20 mouse cellular contexts compared by ENCODE assay signal in the genomic region with DNA sequence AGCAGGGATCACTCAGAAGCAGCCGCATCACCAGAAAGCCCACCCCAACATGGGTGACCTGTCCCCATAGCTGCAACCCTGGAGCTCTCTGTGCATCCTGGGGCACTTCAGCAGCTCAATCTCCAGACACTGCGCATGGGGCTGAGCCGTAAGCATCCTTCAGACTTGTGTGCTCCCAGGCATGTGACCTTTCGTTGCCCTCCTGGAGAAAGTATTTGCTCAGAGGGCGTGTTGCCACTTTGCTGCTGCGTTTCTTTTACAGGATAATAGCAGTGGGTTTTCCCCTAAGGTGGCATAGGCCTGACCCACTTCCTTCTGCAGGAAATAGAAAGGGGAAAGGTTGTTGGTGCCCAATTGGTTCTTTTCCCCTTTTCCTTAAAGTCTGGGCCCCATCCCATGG. TPM values are rescaled to one million over a fixed set of nuclear protein-coding genes. Genes with fewer than 3 reads are reported as not detected.
DNase-seq lines count a peak whose midpoint lies in the region; ATAC-seq lines count a peak whose summit lies in the region.
"Had no signal": no experiment of that assay in that cellular context is flagged by ENCODE, and none has a peak within 500 bp of the region (broad histone marks: within the 10 kb centered on the region; RNA-seq: fewer than 3 reads in every experiment).

No protein-coding gene starts in this region.

- no peak overlapping the region for H3K4me2 ChIP-seq in intestine, embryonic 15.5 days (replicated peaks)
- H3K4me2 ChIP-seq: heart, embryonic 11.5 days; limb, embryonic 15.5 days had no signal

- 20% methylated on average over 6 of the region's 6 CpGs for WGBS in intestine, embryonic 15.5 days

- H3K27ac ChIP-seq in intestine, embryonic 15.5 days = no peak overlapping the region
- H3K27ac ChIP-seq: left cerebral cortex, adult 2 months; limb, embryonic 15.5 days had no signal

- peak; percentile 83 for ATAC-seq in intestine, embryonic 15.5 days
- ATAC-seq: forebrain, postnatal 0 days; midbrain, embryonic 16.5 days had no signal

- peaks cover 5% of the 10 kb centered on the region; the same call in 1 of the 2 replicates for H3K4me1 ChIP-seq in intestine, embryonic 15.5 days (replicated peaks)

- DNase-seq in CD4-positive, CD25-positive, alpha-beta regulatory T cell, adult 2 months (ENCODE audit: low read depth, low spot score) = peak; percentile 43
- peak; percentile 87 for DNase-seq in ES-CJ7 (ENCODE audit: low read depth, low spot score)
- peak; percentile 68 for DNase-seq in lung, postnatal 36 days
- no peak for DNase-seq in adrenal gland, postnatal 4 days (ENCODE audit: low spot score in 2 of 2)
- DNase-seq in spleen, adult 18-20 months = no peak
- DNase-seq in adrenal gland, adult (ENCODE audit: inconsistent age in 2 of 2, low spot score in 1 of 2) = no peak
- DNase-seq in testis, postnatal 10 days (ENCODE audit: low spot score) = no peak
- DNase-seq: adrenal gland, postnatal 14 days; forebrain, postnatal 0 days; gastrocnemius, postnatal 10 days; heart, postnatal 4 days; kidney, adult 11 months; retina, postnatal 1 day; thymus, adult 18-20 months had no signal

- H3K4me3 ChIP-seq in intestine, embryonic 15.5 days (replicated peaks) = no peak overlapping the region
- H3K4me3 ChIP-seq: left cerebral cortex, adult 2 months; limb, embryonic 15.5 days had no signal

- no peaks in the 10 kb centered on the region for H3K36me3 ChIP-seq in intestine, embryonic 15.5 days
- H3K36me3 ChIP-seq: limb, embryonic 15.5 days had no signal

- H3K9me3 ChIP-seq in intestine, embryonic 15.5 days = no peaks in the 10 kb centered on the region
- H3K9me3 ChIP-seq: limb, embryonic 15.5 days had no signal

- no peak overlapping the region for H3K9ac ChIP-seq in intestine, embryonic 15.5 days
- H3K9ac ChIP-seq: forebrain, postnatal 0 days; limb, embryonic 15.5 days had no signal

- no peaks in the 10 kb centered on the region for H3K27me3 ChIP-seq in intestine, embryonic 15.5 days (replicated peaks)
- H3K27me3 ChIP-seq: limb, embryonic 15.5 days had no signal

RNA-seq across cellular contexts. Expression of a gene that starts 48.1 kb away (rescaled TPM):
- 1.5 and 1.7 TPM in 2 replicates for polyA plus RNA-seq in intestine, embryonic 15.5 days (2015; fragmentation: Nextera tagmentation; extraction: Ambion mirVana)
- 1 to 10 TPM; 2.0 to 3.5 TPM for total RNA-seq in adrenal gland, postnatal 4 days (2021)

RNA-seq across cellular contexts. Expression of a gene that starts 55.2 kb away (rescaled TPM):
- 0.26 and 0.78 TPM in 2 replicates for polyA plus RNA-seq in intestine, embryonic 15.5 days (2015; fragmentation: Nextera tagmentation; extraction: Ambion mirVana)
- under 1 TPM in 1 of 2 experiments, not detected in 1; 0.14 TPM for total RNA-seq in adrenal gland, postnatal 4 days (2021)
- total RNA-seq: adrenal gland, postnatal 14 days; left cerebral cortex, adult 2 months had no signal
- polyA plus RNA-seq: midbrain, embryonic 16.5 days; neural tube, embryonic 14.5 days had no signal

Comparison
In these comparisons a context has a peak if more than half of its experiments do, and no peak if none do; other contexts are left out.
1. DNase-seq: peak in CD4-positive, CD25-positive, alpha-beta regulatory T cell, adult 2 months (single experiment), ES-CJ7 (single experiment) and lung, postnatal 36 days (single experiment); none in adrenal gland, postnatal 4 days (0 of 2), spleen, adult 18-20 months (0 of 2), adrenal gland, adult (0 of 2) and testis, postnatal 10 days (single experiment).